8 mouse cellular contexts compared by ENCODE assay signal in the genomic region with DNA sequence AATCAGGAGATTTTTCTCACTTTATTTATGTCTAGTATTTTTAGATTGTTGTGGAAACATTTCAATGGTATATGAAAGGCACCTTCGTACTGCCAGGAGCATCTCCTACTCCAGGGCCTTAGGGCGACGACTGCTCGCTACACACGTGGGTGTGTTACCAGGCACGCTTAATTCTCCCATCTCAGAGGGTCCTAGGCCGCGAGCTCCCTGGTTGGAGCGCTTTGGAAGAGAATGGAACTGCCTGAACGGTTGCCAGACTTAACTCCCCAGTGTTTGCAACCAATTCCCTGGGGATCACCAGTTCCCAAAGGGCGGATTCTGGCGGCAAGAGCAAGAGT. TPM values are rescaled to one million over a fixed set of nuclear protein-coding genes. Genes with fewer than 3 reads are reported as not detected.
DNase-seq lines count a peak whose midpoint lies in the region; ATAC-seq lines count a peak whose summit lies in the region.
"Had no signal": no experiment of that assay in that cellular context is flagged by ENCODE, and none has a peak within 500 bp of the region (broad histone marks: within the 10 kb centered on the region; RNA-seq: fewer than 3 reads in every experiment).

No protein-coding gene starts in this region.

- H3K27ac ChIP-seq in lung, embryonic 16.5 days (ENCODE audit: low read length): no peak overlapping the region
- no peak overlapping the region for H3K27ac ChIP-seq in forebrain, embryonic 11.5 days (ENCODE audit: low read depth, low read length)
- H3K27ac ChIP-seq in limb, embryonic 13.5 days: no peak overlapping the region
- no peak overlapping the region for H3K27ac ChIP-seq in stomach, embryonic 14.5 days (ENCODE audit: low read length)

- no peaks in the 10 kb centered on the region for H3K36me3 ChIP-seq in lung, embryonic 16.5 days (ENCODE audit: control insufficient read depth, insufficient read depth, low read length)
- H3K36me3 ChIP-seq in forebrain, embryonic 11.5 days (ENCODE audit: control insufficient read depth, insufficient read depth, low read length): no peaks in the 10 kb centered on the region
- no peaks in the 10 kb centered on the region for H3K36me3 ChIP-seq in limb, embryonic 13.5 days
- H3K36me3 ChIP-seq in stomach, embryonic 14.5 days (ENCODE audit: control insufficient read depth, insufficient read depth, low read length): no peaks in the 10 kb centered on the region

- H3K4me2 ChIP-seq in lung, embryonic 16.5 days (ENCODE audit: low read depth, low read length): peak overlapping the region; percentile 86
- peak overlapping the region; percentile 99 for H3K4me2 ChIP-seq in forebrain, embryonic 11.5 days (ENCODE audit: low read depth, low read length, severe bottlenecking)
- H3K4me2 ChIP-seq in limb, embryonic 13.5 days (replicated peaks): peak overlapping the region; percentile 98
- peak overlapping the region; percentile 92 for H3K4me2 ChIP-seq in stomach, embryonic 14.5 days (replicated peaks; ENCODE audit: low read depth, low read length)

- no peak overlapping the region for H3K9ac ChIP-seq in lung, embryonic 16.5 days (ENCODE audit: low read length)
- peak overlapping the region; percentile 61 for H3K9ac ChIP-seq in forebrain, embryonic 11.5 days (ENCODE audit: low read length)
- H3K9ac ChIP-seq in limb, embryonic 13.5 days: peak overlapping the region; percentile 68; the same call in 1 of the 2 replicates
- H3K9ac ChIP-seq in stomach, embryonic 14.5 days (replicated peaks; ENCODE audit: low read depth, low read length): no peak overlapping the region

- peak overlapping the region; percentile 47 for H3K4me3 ChIP-seq in lung, embryonic 16.5 days (ENCODE audit: low read length)
- H3K4me3 ChIP-seq in forebrain, embryonic 11.5 days (ENCODE audit: low read depth, low read length): peak overlapping the region; percentile 51
- H3K4me3 ChIP-seq in limb, embryonic 13.5 days: peak overlapping the region; percentile 54
- H3K4me3 ChIP-seq in stomach, embryonic 14.5 days (ENCODE audit: low read depth, low read length): peak overlapping the region; percentile 45

- no peak for DNase-seq in lung, postnatal 4 days
- DNase-seq in forebrain, embryonic 11.5 days (ENCODE audit: low spot score): no peak
- no peak for DNase-seq in adrenal gland, adult 2 months
- DNase-seq in frontal cortex, postnatal 25 days (ENCODE audit: low spot score in 2 of 2): no peak

- peaks cover 9% of the 10 kb centered on the region for H3K4me1 ChIP-seq in lung, embryonic 16.5 days (replicated peaks; ENCODE audit: control insufficient read depth, insufficient read depth, low read length)
- H3K4me1 ChIP-seq in forebrain, embryonic 11.5 days (replicated peaks; ENCODE audit: control insufficient read depth, insufficient read depth, low read length): peaks cover 15% of the 10 kb centered on the region
- H3K4me1 ChIP-seq in limb, embryonic 13.5 days: peaks cover 22% of the 10 kb centered on the region
- H3K4me1 ChIP-seq in stomach, embryonic 14.5 days (ENCODE audit: control insufficient read depth, insufficient read depth, low read length): peaks cover 7% of the 10 kb centered on the region; the same call in 1 of the 2 replicates

- H3K9me3 ChIP-seq in lung, embryonic 16.5 days (ENCODE audit: control insufficient read depth, low read length): no peaks in the 10 kb centered on the region
- no peaks in the 10 kb centered on the region for H3K9me3 ChIP-seq in forebrain, embryonic 11.5 days (ENCODE audit: control insufficient read depth, low read length)
- H3K9me3 ChIP-seq in limb, embryonic 13.5 days: no peaks in the 10 kb centered on the region
- no peaks in the 10 kb centered on the region for H3K9me3 ChIP-seq in stomach, embryonic 14.5 days (ENCODE audit: control insufficient read depth, low read depth, low read length)

- ATAC-seq in lung, embryonic 16.5 days (ENCODE audit: low read depth): no peak
- ATAC-seq in forebrain, embryonic 11.5 days (replicated peaks; ENCODE audit: low FRiP score): no peak
- no peak for ATAC-seq in limb, embryonic 13.5 days (ENCODE audit: low FRiP score, low read depth)
- ATAC-seq in stomach, embryonic 14.5 days (ENCODE audit: insufficient number of reproducible peaks, insufficient read depth, low FRiP score, low read depth): no peak

- 2% methylated on average over 12 of the region's 12 CpGs for WGBS in lung, embryonic 16.5 days
- WGBS in forebrain, embryonic 11.5 days: 2% methylated on average over 12 of the region's 12 CpGs
- 3% methylated on average over 12 of the region's 12 CpGs for WGBS in limb, embryonic 13.5 days
- 2% methylated on average over 12 of the region's 12 CpGs for WGBS in stomach, embryonic 14.5 days

- H3K27me3 ChIP-seq in lung, embryonic 16.5 days (ENCODE audit: control insufficient read depth, insufficient read depth, low read depth, low read length): peaks cover 74% of the 10 kb centered on the region
- peaks cover 41% of the 10 kb centered on the region for H3K27me3 ChIP-seq in forebrain, embryonic 11.5 days (ENCODE audit: control insufficient read depth, insufficient read depth, low read length)
- peaks cover 94% of the 10 kb centered on the region for H3K27me3 ChIP-seq in limb, embryonic 13.5 days
- H3K27me3 ChIP-seq in stomach, embryonic 14.5 days (ENCODE audit: control insufficient read depth, insufficient read depth, low read length): peaks cover 37% of the 10 kb centered on the region

RNA-seq across cellular contexts. Expression of a gene that starts 0.4 kb away (rescaled TPM):
- polyA plus RNA-seq in lung, embryonic 16.5 days (2015; fragmentation: Nextera tagmentation; extraction: Ambion mirVana): 0.31 and 0.65 TPM in 2 replicates
- 2.2 and 2.6 TPM in 2 replicates for polyA plus RNA-seq in forebrain, embryonic 11.5 days (2014; fragmentation: Nextera tagmentation; extraction: Ambion mirVana)
- polyA plus RNA-seq in limb, embryonic 13.5 days (2015; fragmentation: Nextera tagmentation; extraction: Ambion mirVana): 0.69 and 0.89 TPM in 2 replicates
- 0.14 and 0.34 TPM in 2 replicates for polyA plus RNA-seq in stomach, embryonic 14.5 days (2014; fragmentation: Nextera tagmentation; extraction: Ambion mirVana)
- 100 to 1,000 TPM; 337 to 341 TPM for total RNA-seq in adrenal gland, adult 2 months (2021)
- 579 and 581 TPM in 2 replicates for polyA plus RNA-seq in adrenal gland, adult 2 months (2012; rRNA removed)

RNA-seq across cellular contexts. Expression of a gene that starts 50.1 kb away (rescaled TPM):
- polyA plus RNA-seq in lung, embryonic 16.5 days (2015; fragmentation: Nextera tagmentation; extraction: Ambion mirVana): 141 and 146 TPM in 2 replicates
- polyA plus RNA-seq in forebrain, embryonic 11.5 days (2014; fragmentation: Nextera tagmentation; extraction: Ambion mirVana): 138 and 141 TPM in 2 replicates
- polyA plus RNA-seq in limb, embryonic 13.5 days (2015; fragmentation: Nextera tagmentation; extraction: Ambion mirVana): 178 and 181 TPM in 2 replicates
- polyA plus RNA-seq in stomach, embryonic 14.5 days (2014; fragmentation: Nextera tagmentation; extraction: Ambion mirVana): 138 and 146 TPM in 2 replicates
- total RNA-seq in adrenal gland, adult 2 months (2021): 10 to 100 TPM; 66.0 to 98.7 TPM
- 18.0 and 18.4 TPM in 2 replicates for polyA plus RNA-seq in adrenal gland, adult 2 months (2012; rRNA removed)

RNA-seq across cellular contexts. Expression of a gene that starts 59.3 kb away (rescaled TPM):
- polyA plus RNA-seq in lung, embryonic 16.5 days (2015; fragmentation: Nextera tagmentation; extraction: Ambion mirVana): 0.43 and 1.4 TPM in 2 replicates
- 0.23 TPM in 1 of 2 replicates, not detected in the other for polyA plus RNA-seq in forebrain, embryonic 11.5 days (2014; fragmentation: Nextera tagmentation; extraction: Ambion mirVana)
- 18.2 and 20.8 TPM in 2 replicates for polyA plus RNA-seq in limb, embryonic 13.5 days (2015; fragmentation: Nextera tagmentation; extraction: Ambion mirVana)
- polyA plus RNA-seq in stomach, embryonic 14.5 days (2014; fragmentation: Nextera tagmentation; extraction: Ambion mirVana): not detected in 2 replicates
- total RNA-seq in adrenal gland, adult 2 months (2021): not detected
- polyA plus RNA-seq in adrenal gland, adult 2 months (2012; rRNA removed): not detected in 2 replicates
- polyA plus RNA-seq: frontal cortex, adult 2 months had no signal

Comparison
In these comparisons a context has a peak if more than half of its experiments do, and no peak if none do; other contexts are left out.
1. H3K9ac ChIP-seq: peak in forebrain, embryonic 11.5 days (single experiment) and limb, embryonic 13.5 days (single experiment); none in lung, embryonic 16.5 days (single experiment) and stomach, embryonic 14.5 days (single experiment).
2. RNA of a gene that starts 0.4 kb away (polyA plus RNA-seq): 579 to 581 TPM in adrenal gland, adult 2 months; 2.2 to 2.6 TPM in forebrain, embryonic 11.5 days, 0.69 to 0.89 TPM in limb, embryonic 13.5 days, 0.31 to 0.65 TPM in lung, embryonic 16.5 days and 0.14 to 0.34 TPM in stomach, embryonic 14.5 days; every median in the first group is over 100 times any median in the second.
3. Peak in every context shown above with its lines, with median percentiles within 50 percentile points of each other: H3K4me2 ChIP-seq and H3K4me3 ChIP-seq.